8 mouse cellular contexts compared by ENCODE assay signal in genomic region chr5:104508195-104508891, GRCm38 (mm10). TPM values are rescaled to one million over a fixed set of nuclear protein-coding genes. Genes with fewer than 3 reads are reported as not detected.
DNase-seq lines count a peak whose midpoint lies in the region; ATAC-seq and TF ChIP-seq lines count a peak whose summit lies in the region.

Gene BC005561, plus strand, starts transcription at chr5:104508352.

- no peak for TF ChIP-seq EP300 in heart, postnatal 0 days (IDR thresholded peaks at IDR 0.05; ENCODE audit: low read depth)

- peak; percentile 90 for TF ChIP-seq POLR2A in testis, adult 2 months (IDR thresholded peaks at IDR 0.05; ENCODE audit: control insufficient read depth, low read depth, low read length)

- H3K4me1 ChIP-seq in forebrain, embryonic 11.5 days (replicated peaks; ENCODE audit: control insufficient read depth, insufficient read depth, low read length): no peaks in the 10 kb centered on the region
- peaks cover 10% of the 10 kb centered on the region for H3K4me1 ChIP-seq in heart, postnatal 0 days (ENCODE audit: control insufficient read depth, insufficient read depth)
- no peaks in the 10 kb centered on the region for H3K4me1 ChIP-seq in liver, embryonic 16.5 days (ENCODE audit: control insufficient read depth, low read depth, low read length)
- H3K4me1 ChIP-seq in neural tube, embryonic 13.5 days (replicated peaks): peaks cover 19% of the 10 kb centered on the region
- H3K4me1 ChIP-seq in testis, adult 2 months (ENCODE audit: control insufficient read depth, insufficient read depth, low read length): peaks cover 2% of the 10 kb centered on the region; the same call in 1 of the 2 replicates

- H3K9me3 ChIP-seq in forebrain, embryonic 11.5 days (ENCODE audit: control insufficient read depth, low read length): peaks cover 7% of the 10 kb centered on the region; the same call in 1 of the 2 replicates
- no peaks in the 10 kb centered on the region for H3K9me3 ChIP-seq in heart, postnatal 0 days (replicated peaks; ENCODE audit: control insufficient read depth, low read length)
- no peaks in the 10 kb centered on the region for H3K9me3 ChIP-seq in liver, embryonic 16.5 days (replicated peaks; ENCODE audit: control insufficient read depth, low read length)
- peaks cover 4% of the 10 kb centered on the region for H3K9me3 ChIP-seq in neural tube, embryonic 13.5 days

- H3K27ac ChIP-seq in forebrain, embryonic 11.5 days (ENCODE audit: low read depth, low read length): peak within 1 kb of the TSS; percentile 83
- H3K27ac ChIP-seq in heart, postnatal 0 days (ENCODE audit: low read depth): peak within 1 kb of the TSS; percentile 89
- H3K27ac ChIP-seq in liver, embryonic 16.5 days (ENCODE audit: low read length): peak within 1 kb of the TSS; percentile 88
- H3K27ac ChIP-seq in neural tube, embryonic 13.5 days (replicated peaks): peak within 1 kb of the TSS; percentile 93
- peak within 1 kb of the TSS; percentile 100 for H3K27ac ChIP-seq in testis, adult 2 months (ENCODE audit: control insufficient read depth, insufficient read depth, low read depth, low read length)

- peak within 1 kb of the TSS; percentile 80 for H3K4me3 ChIP-seq in forebrain, embryonic 11.5 days (ENCODE audit: low read depth, low read length)
- peak within 1 kb of the TSS; percentile 78 for H3K4me3 ChIP-seq in heart, postnatal 0 days (ENCODE audit: low read depth, low read length)
- peak within 1 kb of the TSS; percentile 79 for H3K4me3 ChIP-seq in liver, embryonic 16.5 days (ENCODE audit: low read depth, low read length)
- peak within 1 kb of the TSS; percentile 85 for H3K4me3 ChIP-seq in neural tube, embryonic 13.5 days
- H3K4me3 ChIP-seq in testis, adult 2 months (ENCODE audit: control insufficient read depth, low read depth, low read length): peak within 1 kb of the TSS; percentile 100

- no peaks in the 10 kb centered on the region for H3K27me3 ChIP-seq in forebrain, embryonic 11.5 days (ENCODE audit: control insufficient read depth, insufficient read depth, low read length)
- H3K27me3 ChIP-seq in heart, postnatal 0 days (ENCODE audit: control insufficient read depth, insufficient read depth, low read length): no peaks in the 10 kb centered on the region
- H3K27me3 ChIP-seq in liver, embryonic 16.5 days (ENCODE audit: control insufficient read depth, insufficient read depth, low read depth, low read length): no peaks in the 10 kb centered on the region
- H3K27me3 ChIP-seq in neural tube, embryonic 13.5 days: no peaks in the 10 kb centered on the region
- H3K27me3 ChIP-seq in testis, adult 2 months (ENCODE audit: control insufficient read depth, insufficient read depth, low read length): no peaks in the 10 kb centered on the region

- H3K9ac ChIP-seq in forebrain, embryonic 11.5 days (ENCODE audit: low read length): peak within 1 kb of the TSS; percentile 93
- peak within 1 kb of the TSS; percentile 86 for H3K9ac ChIP-seq in heart, postnatal 0 days (replicated peaks; ENCODE audit: low read depth, low read length)
- H3K9ac ChIP-seq in liver, embryonic 16.5 days (ENCODE audit: low read depth, low read length): peak within 1 kb of the TSS; percentile 82
- peak within 1 kb of the TSS; percentile 87 for H3K9ac ChIP-seq in neural tube, embryonic 13.5 days

- peak; percentile 96 for ATAC-seq in forebrain, embryonic 11.5 days (replicated peaks; ENCODE audit: low FRiP score)
- ATAC-seq in heart, postnatal 0 days (ENCODE audit: insufficient read depth, low read depth): peak; percentile 93
- ATAC-seq in liver, embryonic 16.5 days (ENCODE audit: low read depth): peak; percentile 88
- peak; percentile 93 for ATAC-seq in neural tube, embryonic 13.5 days (ENCODE audit: low read depth)

- H3K36me3 ChIP-seq in forebrain, embryonic 11.5 days (ENCODE audit: control insufficient read depth, insufficient read depth, low read length): peaks cover 4% of the 10 kb centered on the region; the same call in 1 of the 2 replicates
- peaks cover 20% of the 10 kb centered on the region for H3K36me3 ChIP-seq in heart, postnatal 0 days (replicated peaks; ENCODE audit: control insufficient read depth, insufficient read depth, low read length)
- H3K36me3 ChIP-seq in liver, embryonic 16.5 days (ENCODE audit: control insufficient read depth, insufficient read depth): no peaks in the 10 kb centered on the region
- peaks cover 14% of the 10 kb centered on the region for H3K36me3 ChIP-seq in neural tube, embryonic 13.5 days
- peaks cover 1% of the 10 kb centered on the region for H3K36me3 ChIP-seq in testis, adult 2 months (ENCODE audit: control insufficient read depth, insufficient read depth, low read length)

- under 1% methylated on average over 72 of the region's 83 CpGs for WGBS in forebrain, embryonic 11.5 days
- WGBS in heart, postnatal 0 days: under 1% methylated on average over 58 of the region's 83 CpGs
- WGBS in liver, embryonic 16.5 days (ENCODE audit: insufficient replicate concordance): under 1% methylated on average over 64 of the region's 83 CpGs
- WGBS in neural tube, embryonic 13.5 days: under 1% methylated on average over 63 of the region's 83 CpGs

- TF ChIP-seq CTCF in heart, postnatal 0 days (IDR thresholded peaks at IDR 0.05; ENCODE audit: low read depth): no peak
- TF ChIP-seq CTCF in testis, adult 2 months (IDR thresholded peaks at IDR 0.05; ENCODE audit: control insufficient read depth, insufficient read depth, insufficient replicate concordance, low read depth, low read length): no peak

- DNase-seq in CD8-positive naive resting alpha-beta T cell, adult 2 months (ENCODE audit: low read depth in 2 of 2, low spot score in 2 of 2): peak; percentile 41 to 49
- peak; percentile 55 for DNase-seq in c-Kit-positive CD71-negative TER-119-negative erythroid progenitor cells, embryonic 14.5 days (ENCODE audit: low read depth)
- peak; percentile 94 for DNase-seq in forebrain, embryonic 11.5 days (ENCODE audit: low spot score)
- peak; percentile 90 for DNase-seq in heart, postnatal 0 days (ENCODE audit: low spot score)
- peak; percentile 91 to 94 for DNase-seq in kidney, postnatal 4 days

- peak within 1 kb of the TSS; percentile 46 for H3K4me2 ChIP-seq in forebrain, embryonic 11.5 days (ENCODE audit: low read depth, low read length, severe bottlenecking)
- H3K4me2 ChIP-seq in heart, postnatal 0 days (ENCODE audit: low read depth, low read length): peak within 1 kb of the TSS; percentile 92
- H3K4me2 ChIP-seq in liver, embryonic 16.5 days (ENCODE audit: low read depth, low read length): peak within 1 kb of the TSS; percentile 69
- peak within 1 kb of the TSS; percentile 76 for H3K4me2 ChIP-seq in neural tube, embryonic 13.5 days

RNA-seq across cellular contexts. Expression of gene BC005561, which starts in this region (rescaled TPM):
- 18.9 and 19.1 TPM in 2 replicates for polyA plus RNA-seq in forebrain, embryonic 11.5 days (2014; fragmentation: Nextera tagmentation; extraction: Ambion mirVana)
- total RNA-seq in heart, postnatal 0 days (2014; rRNA removed; ENCODE audit: low replicate concordance): 3.1 and 3.5 TPM in 2 replicates
- 5.0 and 5.6 TPM in 2 replicates for polyA plus RNA-seq in heart, postnatal 0 days (2015; fragmentation: Nextera tagmentation; extraction: Ambion mirVana)
- polyA plus RNA-seq in liver, embryonic 16.5 days (2015; fragmentation: Nextera tagmentation; extraction: Ambion mirVana): 2.3 and 2.6 TPM in 2 replicates
- 13.8 and 14.3 TPM in 2 replicates for polyA plus RNA-seq in neural tube, embryonic 13.5 days (2015; fragmentation: Nextera tagmentation; extraction: Ambion mirVana)
- polyA plus RNA-seq in testis, adult 2 months (2012; rRNA removed): 2.8 and 3.2 TPM in 2 replicates

Comparison
In these comparisons a context has a peak if more than half of its experiments do, and no peak if none do; other contexts are left out.
1. Peak in every context shown above with its lines: DNase-seq, ATAC-seq, H3K4me3 ChIP-seq and H3K27ac ChIP-seq.